Mouse (Mus musculus) heart, postnatal 25 days (tissue): Measurements from ENCODE around the gene Csmd2. TPM values are rescaled to one million over a fixed set of nuclear protein-coding genes. Genes with fewer than 3 reads are reported as not detected.

ENCODE experiments used
- DNase-seq: peaks from one replicate; pipeline ENCODE4 v3.0.0; 2022; ENCODE audit warnings: low spot score
- intact Hi-C: fragments of 180-260 bp; cut with DNase I; formaldehyde crosslinking; loops from one replicate; pipeline ENCODE4 v1.15.1; 2025
- total RNA-seq, 2 experiments: library from RNA; stranded (reverse); gene quantifications; 2 replicates each; pipeline ENCODE4 v1.2.3; 2021

Csmd2 gene
- total RNA-seq, 2 experiments from 2014 or later, result 0.03 to 0.06 TPM

DNA sequence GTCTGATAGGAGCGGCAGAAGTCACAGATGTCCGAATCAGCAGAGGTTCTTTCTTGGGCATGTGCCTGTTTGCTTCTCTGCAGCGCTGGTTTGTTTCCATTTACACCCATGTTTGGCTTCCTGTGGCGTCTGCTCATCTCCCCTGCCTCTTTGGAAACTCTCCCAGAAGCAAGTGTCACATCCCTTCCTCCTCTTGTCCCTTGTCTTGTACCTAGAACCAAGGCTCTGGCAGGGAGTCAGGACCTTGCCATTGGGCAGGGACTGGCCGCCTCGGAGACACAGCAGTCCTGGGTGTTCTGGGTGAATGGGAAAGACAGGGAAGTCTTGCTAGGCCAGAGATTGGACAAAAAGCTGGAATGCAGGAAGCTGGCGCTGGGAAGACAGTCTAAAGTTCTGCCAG lies 410.1 kb downstream of the Csmd2 start:
- no peak for DNase-seq
- intact Hi-C loops, result no loop called here

DNA sequence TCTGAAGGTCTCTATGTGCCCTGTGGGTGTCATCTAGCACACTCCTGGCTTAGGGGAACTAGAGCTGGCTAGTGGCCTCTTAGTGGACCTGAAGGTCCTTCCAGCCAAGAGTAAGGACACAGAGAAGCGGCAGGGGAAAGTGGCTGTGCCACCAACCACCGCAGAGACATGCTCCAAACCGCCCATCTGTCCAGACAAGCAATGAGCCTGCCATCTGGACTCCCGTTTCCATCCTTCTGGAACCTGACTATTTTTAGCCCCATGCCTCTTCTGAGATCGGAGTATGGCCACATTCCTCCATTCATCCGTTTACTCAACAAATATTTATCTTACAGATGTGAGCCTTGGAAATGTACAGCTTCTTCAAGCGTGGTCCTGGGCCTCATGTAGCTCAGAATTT lies 411.3 kb downstream of the Csmd2 start:
- intact Hi-C loops, result no loop called here
- no peak for DNase-seq

DNA sequence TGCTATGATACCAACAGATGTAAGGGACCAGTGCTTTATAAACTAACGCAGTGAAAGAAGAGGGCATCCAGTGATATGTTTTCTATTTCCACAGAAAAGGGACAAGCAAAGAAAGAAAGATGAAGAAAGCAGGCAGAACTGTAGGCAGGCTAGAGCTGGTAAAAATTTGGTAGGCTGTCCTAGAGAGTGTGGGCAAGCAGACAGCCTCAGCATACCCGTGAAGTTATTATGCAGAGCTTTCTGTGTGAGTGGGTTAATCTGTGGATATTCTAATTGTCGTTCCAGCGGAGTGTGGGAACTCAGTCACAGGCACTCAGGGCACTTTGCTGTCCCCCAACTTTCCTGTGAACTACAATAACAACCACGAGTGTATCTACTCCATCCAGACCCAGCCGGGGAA lies 412.4 kb downstream of the Csmd2 start:
- intact Hi-C loops, result no loop called here
- no peak for DNase-seq

DNA sequence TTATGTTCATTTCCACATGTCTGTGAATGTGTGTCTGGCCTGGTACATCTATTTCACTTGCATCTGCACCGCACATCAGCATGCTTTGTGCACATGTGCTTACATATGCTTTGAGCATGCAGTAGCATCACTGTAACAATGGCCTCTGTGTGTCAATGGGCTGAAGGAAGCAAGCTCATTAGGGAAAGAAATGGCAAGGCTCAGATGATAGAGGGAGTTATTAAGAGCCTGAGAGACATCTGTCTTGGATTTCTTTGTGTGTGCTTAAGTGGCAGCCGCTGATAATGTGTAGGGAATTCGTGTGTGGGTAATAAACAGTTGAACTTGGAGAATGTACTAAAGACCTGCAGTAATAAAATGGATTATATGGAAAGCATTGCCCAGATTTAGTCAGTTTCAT lies 413.9 kb downstream of the Csmd2 start:
- DNase-seq, result no peak
- intact Hi-C loops, result no loop called here

DNA sequence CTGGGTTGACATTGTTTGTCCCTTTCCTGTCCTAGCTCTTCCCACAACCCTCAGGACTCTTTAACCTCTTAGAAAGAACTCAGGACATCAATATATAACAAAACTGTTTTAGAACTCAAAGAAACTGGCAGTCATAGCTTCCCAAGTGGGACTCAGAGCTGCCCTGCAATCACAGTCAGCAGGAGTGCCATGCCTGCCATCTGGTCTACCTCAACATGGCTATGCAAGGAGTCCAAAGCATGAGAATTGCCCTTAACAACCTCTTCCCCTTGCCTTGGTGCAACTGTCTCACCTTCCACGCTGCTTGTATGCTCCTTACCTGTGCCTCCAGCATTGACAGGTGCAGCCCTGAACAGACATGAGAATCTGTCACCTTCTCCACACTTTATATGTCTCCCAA lies 415.0 kb downstream of the Csmd2 start:
- intact Hi-C loops, result no loop called here
- no peak for DNase-seq

DNA sequence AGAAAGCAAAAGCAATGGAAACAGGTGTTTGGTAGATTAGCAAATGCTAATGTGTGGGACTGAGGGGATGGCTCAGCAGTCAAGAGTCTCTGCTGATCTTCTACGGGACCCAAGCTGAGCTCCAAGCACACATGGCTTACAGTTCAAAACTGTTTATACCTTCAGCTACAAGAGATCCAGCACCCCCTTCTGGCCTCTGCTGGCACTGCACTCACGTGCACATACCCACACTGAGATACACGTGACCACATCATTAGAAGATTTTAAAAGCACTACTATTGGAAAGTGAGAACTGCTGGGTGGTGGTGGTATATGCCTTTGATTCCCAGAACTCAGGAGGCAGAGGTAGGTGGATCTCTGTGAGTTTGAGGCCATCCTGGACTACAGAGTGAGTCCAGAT lies 417.9 kb downstream of the Csmd2 start:
- no peak for DNase-seq
- intact Hi-C loops, result no loop called here

DNA sequence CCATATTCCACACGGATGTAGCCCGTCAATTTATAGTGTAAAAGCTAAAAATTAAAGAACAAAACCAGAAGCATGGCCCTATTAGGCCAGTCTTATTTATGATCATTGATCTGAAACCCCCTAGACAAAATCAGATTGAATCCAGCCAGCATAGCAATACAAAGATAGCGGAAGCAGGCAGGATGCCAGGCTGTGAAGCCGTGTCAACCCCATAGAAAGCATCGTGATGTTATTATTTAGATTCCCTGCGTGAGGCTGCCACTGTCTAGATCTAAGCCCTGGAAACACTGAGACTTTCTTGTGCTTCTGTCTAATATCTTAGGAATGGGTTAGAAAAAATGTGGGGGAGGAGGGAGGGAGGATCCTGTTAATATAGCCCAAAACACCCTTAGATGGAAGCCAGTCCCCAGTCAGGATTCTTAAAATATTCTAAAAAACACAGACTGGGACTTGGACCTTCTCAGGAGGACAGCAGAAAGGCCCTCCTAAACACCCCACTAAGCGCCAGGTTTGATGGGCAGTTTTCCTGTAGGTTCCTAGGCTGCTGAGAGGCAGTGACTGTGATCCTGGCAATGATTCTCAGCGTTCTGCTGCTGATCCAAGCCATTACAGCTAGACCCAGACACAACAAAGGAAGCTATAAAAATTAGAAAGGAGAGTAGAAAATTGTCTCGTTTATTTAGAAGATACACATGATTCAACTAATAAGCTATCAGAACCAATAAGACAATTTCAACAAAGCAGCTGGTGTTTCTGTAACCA lies 419.6 kb downstream of the Csmd2 start:
- DNase-seq, result no peak

DNA sequence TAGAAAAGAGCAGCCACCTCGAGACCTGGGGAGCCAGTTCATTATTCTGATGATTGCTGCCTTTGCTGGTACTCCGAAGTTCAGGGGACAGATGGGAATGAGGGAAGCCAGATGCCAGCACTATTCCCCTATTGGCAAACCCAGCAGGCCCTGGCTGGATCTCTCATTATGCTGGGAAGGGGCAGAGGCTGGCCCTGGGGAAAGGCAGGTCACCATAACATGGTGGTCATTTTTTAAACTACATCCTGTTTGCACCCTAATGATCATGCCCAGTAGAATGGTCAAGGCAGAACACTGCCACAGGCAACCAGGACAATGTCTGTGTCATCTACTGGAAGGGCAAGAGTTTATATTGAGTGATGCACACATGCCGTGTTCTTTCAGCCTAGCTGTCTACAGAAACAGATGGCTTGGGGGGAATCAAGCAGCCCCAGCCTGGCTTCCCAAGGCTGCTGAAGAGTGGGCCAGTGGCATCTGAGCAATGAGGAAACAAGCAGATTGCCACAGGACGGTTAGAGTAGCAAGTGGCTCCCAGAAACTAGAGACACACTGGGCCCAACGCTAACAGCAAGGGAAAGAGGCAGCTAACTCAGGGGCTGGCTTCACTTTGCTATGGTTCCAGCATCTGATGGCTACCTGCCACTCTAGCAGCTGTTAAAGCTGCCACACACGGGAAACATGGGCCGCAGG lies 424.4 kb downstream of the Csmd2 start:
- intact Hi-C loops, result no loop called here
- no peak for DNase-seq

More for the DNA sequence above, 419.6 kb downstream of the Csmd2 start:
- intact Hi-C loops, result no loop called here

DNA sequence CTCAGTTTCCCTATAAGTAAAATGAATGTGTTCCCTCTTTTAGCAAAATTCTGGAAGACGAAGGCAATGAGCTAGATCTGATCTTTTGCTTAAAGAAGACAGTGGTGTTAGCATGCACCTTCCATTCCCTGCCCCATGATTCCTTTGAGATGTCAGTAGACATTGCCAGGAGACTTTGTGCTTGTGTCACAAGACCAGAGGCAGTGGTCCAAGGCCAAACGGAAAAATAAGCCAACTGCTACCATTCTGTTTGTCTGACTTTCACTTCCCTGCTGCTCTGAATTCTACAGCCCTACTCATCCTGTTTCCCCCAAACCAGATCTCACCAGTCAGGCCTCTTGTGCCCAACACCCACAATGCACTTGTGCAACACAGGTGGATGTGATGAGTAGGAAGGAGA lies 427.1 kb downstream of the Csmd2 start:
- intact Hi-C loops, result no loop called here

DNA sequence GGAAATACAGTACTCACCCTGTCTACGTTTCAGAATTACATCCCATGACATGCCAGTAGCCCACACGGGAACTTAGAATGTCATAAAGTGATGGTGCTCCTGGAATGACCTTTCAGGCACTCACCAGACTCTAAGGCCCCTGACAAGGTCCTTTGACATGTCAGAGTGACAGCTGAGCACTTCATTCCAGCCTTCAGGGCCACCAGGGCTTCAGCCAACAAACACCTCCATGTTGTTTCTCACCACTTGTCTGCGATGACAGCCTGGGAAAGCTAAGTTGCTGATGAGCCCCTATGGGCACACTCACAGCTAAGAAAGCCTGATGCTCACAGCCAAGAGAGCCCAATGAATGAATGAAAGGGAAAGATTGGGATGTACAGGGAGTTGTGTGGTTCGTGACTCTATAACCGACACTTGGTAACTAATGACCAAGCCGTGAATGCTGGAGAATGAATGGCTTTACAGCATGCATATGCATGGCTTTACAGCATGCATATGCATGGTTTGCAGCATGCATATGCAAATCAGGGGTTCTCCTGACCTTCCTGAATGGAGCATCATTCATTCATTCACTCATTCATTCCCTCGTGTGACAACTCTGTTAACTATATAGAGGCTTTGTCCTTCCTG lies 432.4 kb downstream of the Csmd2 start:
- no peak for DNase-seq

More for the DNA sequence above, 427.1 kb downstream of the Csmd2 start:
- DNase-seq, result no peak

DNA sequence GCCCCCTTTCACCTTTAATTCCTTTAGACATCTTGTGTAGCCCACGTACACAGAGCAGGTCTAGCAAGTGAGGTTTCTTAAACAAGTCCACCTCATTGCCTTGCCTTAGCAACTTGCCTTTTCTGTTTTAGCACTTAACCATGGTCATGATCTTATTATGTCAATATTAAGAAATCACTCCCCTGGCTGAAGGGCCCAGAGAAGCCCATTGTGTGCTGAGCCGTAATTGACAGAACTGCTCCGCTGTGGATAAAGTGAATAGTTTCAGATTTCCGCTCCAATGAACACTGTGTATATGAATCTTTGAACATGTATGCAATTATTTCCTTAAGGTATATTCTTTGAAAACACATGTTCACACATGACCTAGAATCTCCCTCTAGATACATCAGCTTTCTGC lies 434.8 kb downstream of the Csmd2 start:
- intact Hi-C loops, result no loop called here
- no peak for DNase-seq

More for the DNA sequence above, 432.4 kb downstream of the Csmd2 start:
- intact Hi-C loops, result no loop called here

DNA sequence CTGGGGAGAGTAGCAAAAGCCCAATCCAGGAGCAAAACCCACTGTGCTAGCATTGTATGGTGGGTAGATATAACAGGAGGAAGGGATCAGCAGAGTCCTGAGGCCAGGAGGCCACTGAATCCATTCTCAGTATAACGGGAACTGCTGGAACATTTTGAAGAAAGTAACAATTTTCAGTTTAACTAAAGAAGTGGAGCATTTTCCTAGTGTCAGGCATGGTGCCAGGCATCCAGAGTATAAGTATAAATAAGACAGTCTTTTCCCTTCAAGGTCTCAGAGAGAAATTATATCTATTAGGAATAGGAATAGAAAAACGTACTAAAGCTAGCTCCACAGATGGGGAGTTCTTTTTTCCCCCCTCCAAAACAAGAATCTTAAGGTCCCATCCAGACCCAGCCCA lies 437.7 kb downstream of the Csmd2 start:
- intact Hi-C loops, result no loop called here

DNA sequence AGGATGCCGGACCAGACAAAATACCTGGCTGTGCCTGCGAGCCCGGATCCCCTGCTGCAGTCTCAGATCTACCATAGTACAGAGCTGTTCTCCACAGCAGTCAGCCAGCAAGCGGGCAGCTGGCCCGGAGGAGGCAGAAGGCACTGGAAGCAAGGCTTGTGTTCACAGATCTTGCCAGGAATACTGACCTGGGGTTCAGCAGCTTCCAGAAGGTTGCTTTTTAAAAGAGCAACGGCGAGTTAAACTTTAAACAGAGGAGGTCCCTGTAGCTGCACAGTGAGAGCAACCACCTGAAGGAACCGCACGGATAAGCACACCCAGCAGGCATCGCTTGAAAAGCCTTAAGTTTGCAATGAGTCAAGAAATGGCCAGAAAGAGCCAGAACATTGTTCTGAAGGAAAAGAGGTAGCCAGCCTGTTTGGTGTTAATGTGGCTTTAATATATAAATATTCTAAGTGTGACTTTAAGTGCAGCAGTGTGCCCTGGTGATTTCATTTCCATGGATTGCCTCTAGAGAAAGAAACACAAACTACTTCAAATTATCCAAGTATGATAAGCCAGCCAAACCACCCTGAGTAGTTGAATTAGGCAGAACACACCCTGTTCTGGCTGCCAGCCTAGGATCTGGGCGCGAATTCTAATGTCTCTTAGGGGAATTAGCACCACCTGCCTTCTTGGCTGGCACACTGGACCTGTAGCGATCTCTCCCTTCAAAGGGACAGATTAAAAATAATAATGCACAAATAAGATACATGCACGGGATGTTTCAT lies 439.8 kb downstream of the Csmd2 start:
- no peak for DNase-seq
- intact Hi-C loops, result no loop called here

More for the DNA sequence above, 437.7 kb downstream of the Csmd2 start:
- no peak for DNase-seq

DNA sequence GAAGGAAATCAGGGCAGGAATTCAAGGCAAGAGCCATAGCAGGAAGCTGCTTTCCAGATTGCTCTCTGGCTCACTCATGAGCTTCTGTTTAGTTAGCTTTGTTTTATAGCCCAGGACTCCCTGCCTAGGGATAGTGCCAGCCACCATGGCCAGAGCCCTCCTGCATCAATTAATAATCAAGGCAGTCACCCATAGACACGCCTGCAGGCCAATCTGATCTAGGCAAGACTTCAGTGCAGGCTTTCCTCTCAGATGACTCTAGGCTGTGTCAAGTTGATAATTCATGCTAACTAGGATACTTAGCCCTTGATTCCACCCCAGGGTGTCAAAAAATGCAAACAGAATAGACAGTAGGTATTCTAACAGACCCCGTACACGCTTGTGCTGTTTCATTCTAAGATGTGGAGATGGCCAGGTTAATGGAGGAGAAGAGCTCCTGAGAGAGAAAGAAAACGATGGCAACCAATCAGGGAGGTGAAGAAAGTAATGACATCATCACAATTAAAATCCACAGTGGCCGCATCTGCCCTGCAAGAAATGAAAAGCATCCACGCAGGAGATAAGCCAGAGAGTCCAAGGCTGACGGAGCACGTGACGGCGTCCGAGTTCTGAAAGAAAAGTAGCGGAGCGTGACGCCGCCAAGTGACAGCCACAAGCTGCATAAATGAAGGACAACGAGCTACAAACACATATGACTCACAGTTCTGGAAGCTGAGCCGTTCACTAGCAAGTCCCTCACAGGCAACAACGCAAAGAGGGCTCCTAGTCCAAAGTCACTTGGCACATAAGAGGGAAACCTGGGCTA lies 440.8 kb downstream of the Csmd2 start:
- intact Hi-C loops, result no loop called here
- no peak for DNase-seq

DNA sequence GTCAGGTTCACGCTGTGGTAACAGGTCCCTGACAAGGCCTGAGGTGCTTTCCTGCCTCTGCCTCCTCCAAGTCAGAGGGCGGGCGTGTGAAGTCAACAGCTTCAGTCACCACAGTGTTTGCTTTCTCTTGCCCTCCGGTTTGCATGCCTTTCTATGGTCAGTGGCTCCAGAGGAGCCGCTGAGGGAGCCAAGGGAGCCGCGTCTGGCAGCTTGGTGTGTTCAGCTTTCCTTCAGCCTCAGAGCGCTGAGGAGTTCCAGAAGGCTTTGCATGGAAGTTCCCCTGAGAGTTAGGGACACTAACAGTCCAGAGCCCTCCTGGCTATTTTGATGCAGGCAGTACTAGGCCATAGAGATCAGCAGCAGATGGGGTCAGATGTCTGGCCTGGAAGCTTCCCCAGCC lies 441.9 kb downstream of the Csmd2 start:
- intact Hi-C loops, result no loop called here
- no peak for DNase-seq

DNA sequence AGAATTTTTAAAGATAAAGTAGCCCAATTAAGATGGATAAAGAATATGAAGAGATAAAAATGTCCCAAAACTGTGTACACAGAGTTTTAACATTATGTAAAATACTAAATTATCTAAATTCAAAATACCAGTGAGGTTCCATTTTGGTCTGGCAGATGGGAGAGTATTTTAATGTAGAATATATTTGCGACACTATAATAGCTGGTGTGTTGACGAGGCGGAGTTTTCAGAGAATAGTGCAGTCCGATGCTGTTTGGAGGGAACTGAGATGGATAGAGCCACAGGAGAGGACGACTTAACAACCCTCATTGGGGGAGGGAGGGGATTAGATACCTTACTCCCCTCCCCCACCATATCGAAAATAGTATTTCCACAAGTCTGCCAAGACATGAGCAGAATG lies 452.9 kb downstream of the Csmd2 start:
- DNase-seq, result no peak
- intact Hi-C loops, result no loop called here

DNA sequence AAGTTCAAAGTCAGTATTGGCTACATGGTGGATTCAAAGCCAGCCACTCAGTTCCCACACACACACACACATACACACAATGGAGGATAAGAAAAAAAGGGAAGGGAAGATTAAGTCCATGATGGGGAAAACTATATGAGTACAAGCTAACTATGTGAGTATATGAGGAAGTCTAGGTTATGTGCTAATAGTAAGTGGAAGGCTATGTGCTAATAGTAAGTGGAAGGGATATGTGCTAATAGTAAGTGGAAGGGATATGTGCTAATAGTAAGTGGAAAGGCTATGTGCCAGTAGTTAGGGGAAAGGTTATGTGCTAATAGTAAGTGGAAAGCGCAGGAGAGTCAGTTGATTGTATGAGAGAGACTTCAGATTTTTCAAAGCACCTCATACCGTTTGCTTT lies 453.6 kb downstream of the Csmd2 start:
- intact Hi-C loops, result no loop called here

DNA sequence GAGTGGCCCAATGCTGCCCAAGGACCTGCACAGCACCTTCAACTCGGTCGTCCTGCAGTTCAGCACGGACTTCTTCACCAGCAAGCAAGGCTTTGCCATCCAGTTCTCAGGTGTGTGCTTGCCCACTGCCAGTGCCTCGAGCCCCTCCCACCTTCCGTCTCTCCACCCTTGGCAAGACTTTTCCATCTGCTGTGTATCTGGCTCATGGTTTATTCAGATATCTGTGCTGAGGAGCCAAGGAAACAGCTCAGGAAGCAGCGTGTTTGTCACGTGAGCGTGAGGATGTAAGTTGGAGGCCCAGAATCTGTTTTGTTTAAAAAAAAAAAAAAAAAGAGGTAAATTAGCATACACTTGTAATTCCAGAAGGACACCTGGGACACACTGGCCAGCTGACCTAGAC lies 455.1 kb downstream of the Csmd2 start:
- no peak for DNase-seq

More for the DNA sequence above, 453.6 kb downstream of the Csmd2 start:
- no peak for DNase-seq

DNA sequence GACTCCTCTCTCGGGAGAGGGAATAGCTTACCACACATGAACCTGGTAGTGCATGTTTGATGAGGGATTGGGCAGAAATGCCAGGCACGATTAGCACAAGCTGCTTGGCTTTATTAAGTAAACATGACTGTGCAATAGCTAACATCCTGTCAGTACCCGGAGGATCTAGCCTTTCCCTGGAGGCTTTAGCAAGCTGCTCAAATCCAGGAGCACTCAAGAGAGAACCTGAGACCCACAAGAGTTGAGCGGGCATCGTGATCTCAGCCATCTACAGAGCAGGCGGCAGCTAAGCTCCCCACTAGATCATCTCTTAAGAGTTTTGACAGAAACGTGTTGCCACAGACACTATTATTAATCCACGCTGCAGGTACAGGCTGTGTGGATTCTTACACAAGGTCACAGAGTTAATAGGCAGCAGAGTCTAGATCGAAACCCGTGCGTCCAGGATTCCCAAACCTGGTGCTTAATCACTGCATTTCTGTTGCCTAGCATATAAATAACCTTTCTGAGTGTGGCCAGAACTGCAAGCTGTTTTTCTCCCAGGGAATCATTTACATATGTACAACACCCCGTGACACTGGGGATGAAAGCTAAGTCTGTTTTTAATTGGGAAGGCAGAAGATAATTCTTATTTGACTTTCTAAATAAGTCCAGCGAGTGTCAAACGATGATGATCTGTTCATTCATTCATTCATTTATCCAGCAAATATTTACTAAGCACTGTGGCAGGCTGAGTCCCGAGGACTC lies 458.0 kb downstream of the Csmd2 start:
- intact Hi-C loops, result no loop called here
- DNase-seq, result no peak

More for the DNA sequence above, 455.1 kb downstream of the Csmd2 start:
- intact Hi-C loops, result no loop called here
